Mouse (Mus musculus) kidney, adult 2 months (tissue): ENCODE measurements around the gene Gpr3. TPM values are rescaled to one million over a fixed set of nuclear protein-coding genes. Genes with fewer than 3 reads are reported as not detected.
A peak's percentile ranks its signal among the peaks of the same experiment; 100 is the strongest.

Experiments used
- DNase-seq: peaks from one replicate; pipeline ENCODE4 v3.0.0; 2021
- H3K27ac ChIP-seq: fragments of 200-500 bp; 2 replicates; pipeline ENCODE4 v1.5.1; 2012; ENCODE audit warnings: low read depth, low read length, control low read depth, inconsistent platforms; ENCODE audit not compliant: insufficient read depth
- H3K27me3 ChIP-seq: fragments of 200-500 bp; replicated peaks from 2 replicates; pipeline ENCODE4 v1.6.1; 2012; ENCODE audit warnings: mild to moderate bottlenecking, moderate library complexity, low read length, inconsistent platforms; ENCODE audit not compliant: control insufficient read depth, insufficient read depth
- H3K36me3 ChIP-seq: fragments of 200-500 bp; 2 replicates; pipeline ENCODE4 v1.6.1; 2012; ENCODE audit warnings: mild to moderate bottlenecking, moderate library complexity, low read length, inconsistent platforms; ENCODE audit not compliant: control insufficient read depth, insufficient read depth
- H3K4me1 ChIP-seq: fragments of 200-500 bp; 2 replicates; pipeline ENCODE4 v1.6.1; 2011; ENCODE audit warnings: low read length; ENCODE audit not compliant: control insufficient read depth, insufficient read depth
- H3K4me3 ChIP-seq: fragments of 200-500 bp; 2 replicates; pipeline ENCODE4 v1.5.1; 2011; ENCODE audit warnings: mild to moderate bottlenecking, low read depth, low read length, control low read depth; ENCODE audit not compliant: insufficient read depth
- CTCF ChIP-seq: fragments of 200-500 bp; conservative IDR thresholded peaks from 2 replicates; pipeline ENCODE4 v1.5.1; 2011; ENCODE audit warnings: low read depth, mild to moderate bottlenecking, control low read depth, low read length, moderate library complexity, mixed read lengths; ENCODE audit not compliant: insufficient read depth, insufficient read length
- POLR2A ChIP-seq: fragments of 200-500 bp; IDR thresholded peaks from one replicate; pipeline ENCODE4 v1.6.1; 2011; ENCODE audit warnings: low read depth, low read length, control low read depth
- WGBS: fragments of 180-500 bp; shearing (Covaris S2); methylation state at CpG from one replicate; pipeline ENCODE4 v1.1.7; 2018; 5-methylcytosine and 5-hydroxymethylcytosine counted together
- polyA plus RNA-seq: library from polyadenylated mRNA; depleted of rRNA; stranded (reverse); fragments of >200 nt; gene quantifications from 2 replicates; pipeline ENCODE4 v1.2.3, GENCODE M21; 2012

Gene Gpr3
- polyA plus RNA-seq, 1 experiment, result 0.53 TPM

- 49% methylated on average over 13 of the region's 13 CpGs for WGBS
- peak overlapping the region; percentile 9; the same call in 1 of the 2 replicates for H3K4me3 ChIP-seq
- no peaks in the 10 kb centered on the region for H3K27me3 ChIP-seq
- H3K36me3 ChIP-seq, result no peaks in the 10 kb centered on the region
- DNase-seq, result peak; percentile 55
- no peak overlapping the region for H3K27ac ChIP-seq
- H3K4me1 ChIP-seq, result peaks cover 2% of the 10 kb centered on the region; the same call in 1 of the 2 replicates
- TF ChIP-seq CTCF (no peak), POLR2A (no peak)
Measured at GRCm38 (mm10) chr4:133243538-133243937, 31.2 kb upstream of the Gpr3 start.

- TF ChIP-seq CTCF, result no peak
- no peak for TF ChIP-seq POLR2A
- Histone ChIP-seq H3K4me3 (no peak overlapping the region), H3K27ac (no peak overlapping the region; the same call in 1 of the 2 replicates), H3K4me1 (peaks cover 2% of the 10 kb centered on the region; the same call in 1 of the 2 replicates), H3K27me3 (no peaks in the 10 kb centered on the region), H3K36me3 (no peaks in the 10 kb centered on the region)
- WGBS, result 75% methylated on average over 9 of the region's 9 CpGs
- no peak for DNase-seq
Measured at GRCm38 (mm10) chr4:133242710-133243109, 30.4 kb upstream of the Gpr3 start.

GRCm38 (mm10) chr4:133241910-133242309 lies 29.6 kb upstream of the Gpr3 start:
- 29% methylated on average over 11 of the region's 11 CpGs for WGBS
- H3K36me3 ChIP-seq, result no peaks in the 10 kb centered on the region
- H3K27ac ChIP-seq, result peak overlapping the region; percentile 29
- H3K4me1 ChIP-seq, result peaks cover 2% of the 10 kb centered on the region; the same call in 1 of the 2 replicates
- DNase-seq, result no peak
- H3K4me3 ChIP-seq, result peak overlapping the region; percentile 27; the same call in 1 of the 2 replicates
- no peaks in the 10 kb centered on the region for H3K27me3 ChIP-seq
- no peak for TF ChIP-seq CTCF
- no peak for TF ChIP-seq POLR2A

GRCm38 (mm10) chr4:133240934-133241908 lies 28.9 kb upstream of the Gpr3 start:
- H3K27ac ChIP-seq, result peak overlapping the region; percentile 70
- H3K36me3 ChIP-seq, result no peaks in the 10 kb centered on the region
- TF ChIP-seq POLR2A (peak; percentile 75), CTCF (0 out of 2 replicates have a peak, but pooled peaks have one; percentile 1)
- no peaks in the 10 kb centered on the region for H3K27me3 ChIP-seq
- WGBS, result under 1% methylated on average over 78 of the region's 78 CpGs
- H3K4me3 ChIP-seq, result peak overlapping the region; percentile 70
- DNase-seq, result peak; percentile 94
- H3K4me1 ChIP-seq, result peaks cover 2% of the 10 kb centered on the region; the same call in 1 of the 2 replicates

GRCm38 (mm10) chr4:133240490-133240921 lies 28.2 kb upstream of the Gpr3 start, which contains the start of gene Map3k6:
Gene Map3k6, plus strand, starts transcription at chr4:133240818.
- peak; percentile 94 for DNase-seq
- 10% methylated on average over 16 of the region's 16 CpGs for WGBS
- Histone ChIP-seq H3K27ac (peak within 1 kb of the TSS; percentile 70), H3K4me3 (peak within 1 kb of the TSS; percentile 70), H3K36me3 (no peaks in the 10 kb centered on the region), H3K4me1 (peaks cover 2% of the 10 kb centered on the region; the same call in 1 of the 2 replicates), H3K27me3 (no peaks in the 10 kb centered on the region)
- TF ChIP-seq CTCF (no peak), POLR2A (peak; percentile 84)

- H3K4me1 ChIP-seq, result peaks cover 2% of the 10 kb centered on the region; the same call in 1 of the 2 replicates
- H3K27me3 ChIP-seq, result no peaks in the 10 kb centered on the region
- H3K4me3 ChIP-seq, result no peak overlapping the region
- H3K27ac ChIP-seq, result no peak overlapping the region
- 82% methylated on average over 4 of the region's 4 CpGs for WGBS
- H3K36me3 ChIP-seq, result no peaks in the 10 kb centered on the region
- no peak for DNase-seq
- TF ChIP-seq CTCF (no peak), POLR2A (no peak)
Measured at GRCm38 (mm10) chr4:133237911-133238310, 25.6 kb upstream of the Gpr3 start.

- Histone ChIP-seq H3K4me3 (no peak overlapping the region), H3K36me3 (no peaks in the 10 kb centered on the region), H3K4me1 (no peaks in the 10 kb centered on the region), H3K27ac (no peak overlapping the region), H3K27me3 (no peaks in the 10 kb centered on the region)
- WGBS, result 86% methylated on average over 5 of the region's 5 CpGs
- TF ChIP-seq CTCF, result no peak
- no peak for TF ChIP-seq POLR2A
- DNase-seq, result no peak
Measured at GRCm38 (mm10) chr4:133235415-133235814, 23.1 kb upstream of the Gpr3 start.
